Mouse (Mus musculus): ENCODE data around the gene Cryzl2. TPM values are rescaled to one million over a fixed set of nuclear protein-coding genes. Genes with fewer than 3 reads are reported as not detected.

The Cryzl2 gene
- polyA plus RNA-seq, 1 experiment from 2014 or later, result 10.9 TPM

DNA sequence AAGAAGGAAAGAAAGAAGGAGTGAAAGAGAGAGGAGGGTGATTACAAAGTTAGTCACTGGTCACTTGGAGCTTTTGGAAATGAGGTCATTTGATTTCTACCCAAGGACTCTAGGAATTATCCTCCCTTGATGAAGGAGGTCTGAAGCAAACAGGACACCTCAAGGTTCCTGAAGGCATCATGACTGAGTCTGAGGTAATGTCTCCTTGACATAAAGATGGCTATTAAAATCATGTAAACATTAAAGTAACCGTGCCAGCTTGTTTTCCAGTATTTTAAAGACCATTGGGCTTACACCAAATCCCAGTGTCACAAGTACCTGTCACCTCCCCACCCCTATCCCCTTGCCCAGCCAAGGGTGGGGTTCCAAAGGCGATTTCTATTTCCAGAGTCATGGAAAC, 20.1 kb upstream of the Cryzl2 start:
- no peak overlapping the region for H3K4me2 ChIP-seq
- H3K4me3 ChIP-seq (ENCODE audit: low read depth, low read length), result no peak overlapping the region
- H3K9ac ChIP-seq (ENCODE audit: low read depth, low read length), result no peak overlapping the region
- no peaks in the 10 kb centered on the region for H3K27me3 ChIP-seq (replicated peaks; ENCODE audit: control insufficient read depth, insufficient read depth, low read length)
- 86% methylated on average over 2 of the region's 2 CpGs for WGBS
- H3K4me1 ChIP-seq (replicated peaks; ENCODE audit: control insufficient read depth, insufficient read depth, low read length), result peaks cover 6% of the 10 kb centered on the region; the same call in 1 of the 2 replicates
- no peak overlapping the region for H3K27ac ChIP-seq (ENCODE audit: low read depth, low read length)
- H3K9me3 ChIP-seq (ENCODE audit: control insufficient read depth, low read length), result no peaks in the 10 kb centered on the region
- H3K36me3 ChIP-seq (ENCODE audit: control insufficient read depth, insufficient read depth, low read length), result no peaks in the 10 kb centered on the region
- ATAC-seq (replicated peaks; ENCODE audit: low FRiP score), result no peak
- DNase-seq (ENCODE audit: low spot score), result no peak

DNA sequence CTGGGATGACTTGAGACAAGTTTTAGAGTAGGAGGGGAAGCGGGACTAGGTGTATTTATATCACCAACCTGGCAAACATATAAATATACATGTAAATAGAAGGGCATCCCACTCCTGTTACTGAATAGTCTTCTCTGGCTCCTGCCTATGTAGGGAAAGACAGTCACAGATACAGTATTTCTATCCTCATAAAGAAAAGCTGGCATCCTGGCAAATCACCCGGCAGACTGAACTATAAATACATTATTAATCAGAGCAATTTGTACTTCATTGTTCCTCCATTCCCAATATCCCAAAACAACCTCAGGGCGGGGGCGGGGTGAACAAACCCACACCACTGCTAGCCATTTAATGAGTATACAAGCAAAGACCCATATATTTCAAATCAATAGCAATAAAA, 19.3 kb upstream of the Cryzl2 start:
- DNase-seq (ENCODE audit: low spot score), result no peak
- no peak overlapping the region for H3K9ac ChIP-seq (ENCODE audit: low read depth, low read length)
- H3K4me1 ChIP-seq (replicated peaks; ENCODE audit: control insufficient read depth, insufficient read depth, low read length), result peaks cover 14% of the 10 kb centered on the region; the same call in 1 of the 2 replicates
- H3K9me3 ChIP-seq (ENCODE audit: control insufficient read depth, low read length), result no peaks in the 10 kb centered on the region
- no peaks in the 10 kb centered on the region for H3K27me3 ChIP-seq (replicated peaks; ENCODE audit: control insufficient read depth, insufficient read depth, low read length)
- no peak overlapping the region for H3K27ac ChIP-seq (ENCODE audit: low read depth, low read length)
- ATAC-seq (replicated peaks; ENCODE audit: low FRiP score), result no peak
- H3K4me3 ChIP-seq (ENCODE audit: low read depth, low read length), result no peak overlapping the region
- H3K4me2 ChIP-seq, result no peak overlapping the region
- no peaks in the 10 kb centered on the region for H3K36me3 ChIP-seq (ENCODE audit: control insufficient read depth, insufficient read depth, low read length)
- 88% methylated on average over 4 of the region's 4 CpGs for WGBS

DNA sequence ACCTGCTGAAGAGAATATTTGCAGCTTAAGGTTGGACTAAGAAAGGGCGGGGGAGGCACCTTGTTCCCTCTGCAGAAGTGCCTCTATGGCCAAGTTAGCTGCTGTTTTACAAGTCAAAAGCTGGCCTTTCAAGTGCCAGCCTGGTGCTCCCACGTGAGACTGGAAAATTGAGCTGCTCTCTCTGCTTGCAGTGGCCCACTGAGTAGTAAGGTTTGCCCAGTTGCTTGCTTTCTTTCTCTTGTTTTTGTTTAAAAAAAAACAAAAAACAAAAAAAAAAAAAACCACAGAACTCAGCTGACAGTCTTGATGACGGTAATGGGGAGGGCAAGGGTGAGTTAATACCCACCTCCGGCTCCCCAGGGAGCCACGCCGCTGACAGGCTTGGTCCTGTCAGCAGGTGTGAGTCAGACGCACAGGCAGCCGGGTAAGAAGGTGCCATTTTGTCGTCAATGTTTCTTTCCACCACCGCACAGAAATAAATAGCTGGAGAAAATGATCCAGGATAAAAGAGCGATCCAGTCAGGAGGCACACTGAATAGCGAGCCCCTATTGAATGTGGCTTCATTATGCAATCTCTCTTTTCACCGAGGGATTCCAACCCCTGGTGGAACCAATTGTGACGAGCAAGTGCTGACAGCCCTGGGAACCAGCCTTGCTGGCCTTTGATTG, 18.3 kb upstream of the Cryzl2 start:
- ATAC-seq (replicated peaks; ENCODE audit: low FRiP score), result no peak
- no peak for DNase-seq (ENCODE audit: low spot score)

DNA sequence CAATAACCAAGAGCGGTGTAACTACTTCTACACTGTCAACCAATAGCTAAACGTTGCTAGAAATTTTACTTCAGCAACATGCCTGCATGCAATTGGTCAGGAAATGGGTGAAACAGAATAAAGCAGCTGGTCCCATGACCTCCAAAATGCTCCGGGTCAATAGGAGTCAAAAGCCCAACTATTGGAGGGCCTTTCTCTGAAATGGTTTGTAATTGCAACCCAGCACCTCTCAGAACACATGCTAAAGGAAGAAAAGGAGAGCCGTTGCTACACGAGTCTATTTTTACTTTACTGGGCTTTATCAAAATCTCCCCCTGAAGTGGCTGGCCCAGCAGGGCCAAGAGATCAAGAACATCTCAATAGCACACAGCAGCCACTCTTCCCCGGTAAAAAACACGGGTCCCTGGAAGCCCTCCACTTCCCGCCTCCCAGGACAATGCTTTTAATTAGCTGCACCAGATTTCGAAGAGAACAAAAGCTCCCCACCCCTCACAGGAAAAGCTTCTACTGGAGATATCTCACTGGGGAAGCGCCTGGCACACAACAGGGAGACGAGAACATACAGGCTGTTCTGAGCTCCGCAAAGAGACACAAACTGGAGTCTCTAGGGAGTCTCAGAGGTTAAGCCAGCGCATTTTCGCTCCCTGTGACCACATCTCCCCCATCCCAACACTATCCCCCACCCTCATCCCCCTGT, 15.2 kb upstream of the Cryzl2 start:
- WGBS, result 17% methylated on average over 14 of the region's 14 CpGs
- peaks cover 15% of the 10 kb centered on the region; the same call in 1 of the 2 replicates for H3K4me1 ChIP-seq (replicated peaks; ENCODE audit: control insufficient read depth, insufficient read depth, low read length)
- DNase-seq (ENCODE audit: low spot score) (no peak), ATAC-seq (replicated peaks; ENCODE audit: low FRiP score) (peak; percentile 33; the same call in 1 of the 2 replicates)
- peak overlapping the region; percentile 29; the same call in 1 of the 2 replicates for H3K4me3 ChIP-seq (ENCODE audit: low read depth, low read length)
- H3K27ac ChIP-seq (ENCODE audit: low read depth, low read length), result no peak overlapping the region; the same call in 1 of the 2 replicates
- no peaks in the 10 kb centered on the region for H3K27me3 ChIP-seq (replicated peaks; ENCODE audit: control insufficient read depth, insufficient read depth, low read length)
- H3K9me3 ChIP-seq (ENCODE audit: control insufficient read depth, low read length), result no peaks in the 10 kb centered on the region
- H3K9ac ChIP-seq (ENCODE audit: low read depth, low read length), result no peak overlapping the region
- H3K4me2 ChIP-seq, result peak overlapping the region; percentile 57
- no peaks in the 10 kb centered on the region for H3K36me3 ChIP-seq (ENCODE audit: control insufficient read depth, insufficient read depth, low read length)

More for the DNA sequence above, 18.3 kb upstream of the Cryzl2 start:
- 22% methylated on average over 14 of the region's 14 CpGs for WGBS
- Histone ChIP-seq H3K4me1 (replicated peaks; ENCODE audit: control insufficient read depth, insufficient read depth, low read length) (peaks cover 15% of the 10 kb centered on the region; the same call in 1 of the 2 replicates), H3K36me3 (ENCODE audit: control insufficient read depth, insufficient read depth, low read length) (no peaks in the 10 kb centered on the region), H3K9me3 (ENCODE audit: control insufficient read depth, low read length) (no peaks in the 10 kb centered on the region), H3K4me2 (peak overlapping the region; percentile 34), H3K27me3 (replicated peaks; ENCODE audit: control insufficient read depth, insufficient read depth, low read length) (no peaks in the 10 kb centered on the region), H3K27ac (ENCODE audit: low read depth, low read length) (no peak overlapping the region), H3K9ac (ENCODE audit: low read depth, low read length) (no peak overlapping the region), H3K4me3 (ENCODE audit: low read depth, low read length) (no peak overlapping the region)

DNA sequence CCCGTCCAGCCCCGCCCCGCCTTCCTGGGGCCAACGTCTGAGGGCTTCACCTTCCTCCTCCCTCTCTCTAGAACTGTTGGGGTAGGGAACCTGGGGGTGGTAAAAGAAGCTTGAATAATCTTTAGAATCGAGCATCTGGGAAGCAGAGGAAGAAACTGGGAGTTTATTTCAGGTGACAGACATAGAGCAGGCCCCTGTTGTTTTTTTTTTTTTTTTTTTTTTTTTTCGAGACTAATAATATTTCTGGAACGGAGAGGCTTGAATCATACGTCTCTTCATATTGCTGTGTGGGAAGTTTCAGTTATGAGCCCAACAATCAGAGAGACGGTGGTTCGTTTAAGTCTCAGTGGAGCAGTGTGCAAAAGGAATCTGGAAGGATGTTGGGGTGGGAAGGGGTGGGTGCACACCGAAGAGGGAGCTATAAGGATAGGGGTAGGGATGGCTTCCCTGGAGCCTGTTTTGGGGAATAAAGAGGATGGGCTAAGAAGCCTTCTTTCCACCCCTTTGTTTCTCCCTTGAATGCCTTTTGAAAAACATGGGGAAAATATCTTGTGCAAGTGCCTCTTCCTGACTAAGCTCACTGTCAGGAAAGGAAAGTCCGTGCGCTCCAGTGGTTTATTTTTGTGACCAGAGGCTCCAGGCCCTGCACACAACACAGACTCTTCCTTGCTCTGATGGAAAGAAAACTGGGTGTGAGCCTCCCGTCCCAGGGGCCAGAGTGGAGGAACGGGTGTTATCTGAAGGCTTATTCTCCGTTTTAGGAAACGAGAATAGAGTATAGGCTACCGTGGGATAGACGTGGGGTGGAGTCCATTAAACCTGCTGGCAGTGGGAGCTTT, 14.4 kb upstream of the Cryzl2 start:
- DNase-seq (ENCODE audit: low spot score), result no peak
- H3K9ac ChIP-seq (ENCODE audit: low read depth, low read length), result no peak overlapping the region
- H3K27ac ChIP-seq (ENCODE audit: low read depth, low read length), result no peak overlapping the region

DNA sequence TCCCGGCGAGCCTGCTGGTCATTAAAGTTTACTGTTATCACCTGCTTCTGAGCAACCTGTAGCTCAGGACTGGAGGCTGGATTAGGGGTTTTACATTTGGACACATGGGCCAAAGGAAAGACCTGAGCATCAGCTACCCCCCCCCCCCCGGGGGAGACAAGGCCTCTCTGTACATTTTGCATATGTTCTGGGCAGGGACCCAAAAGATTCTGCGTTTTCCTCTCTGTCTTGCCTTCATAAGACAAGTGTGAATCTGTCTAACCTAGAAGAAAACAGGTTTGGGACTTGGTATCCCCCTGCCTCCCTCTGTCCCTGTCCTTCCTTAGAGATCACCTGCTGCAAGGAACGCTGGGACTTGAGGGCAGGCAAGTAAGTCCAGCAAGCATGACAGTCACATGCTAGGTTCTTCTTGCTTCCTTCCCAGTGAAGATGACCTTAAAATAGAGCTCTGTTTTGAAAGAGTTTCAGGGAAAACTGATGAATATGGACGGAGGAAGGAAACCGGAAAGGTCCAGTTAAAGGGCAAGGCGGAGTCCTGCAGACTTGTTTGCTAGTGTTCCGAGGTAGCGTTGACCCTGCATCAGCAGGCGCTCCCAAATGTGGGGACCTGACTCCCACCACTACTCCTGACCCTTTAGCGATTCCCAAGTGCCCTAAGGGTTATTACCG, 13.6 kb upstream of the Cryzl2 start:
- H3K4me3 ChIP-seq (ENCODE audit: low read depth, low read length), result no peak overlapping the region
- DNase-seq (ENCODE audit: low spot score) (no peak), ATAC-seq (replicated peaks; ENCODE audit: low FRiP score) (no peak)
- H3K4me1 ChIP-seq (replicated peaks; ENCODE audit: control insufficient read depth, insufficient read depth, low read length), result peaks cover 21% of the 10 kb centered on the region
- no peak overlapping the region for H3K9ac ChIP-seq (ENCODE audit: low read depth, low read length)
- H3K27me3 ChIP-seq (replicated peaks; ENCODE audit: control insufficient read depth, insufficient read depth, low read length), result no peaks in the 10 kb centered on the region
- no peaks in the 10 kb centered on the region for H3K36me3 ChIP-seq (ENCODE audit: control insufficient read depth, insufficient read depth, low read length)
- H3K27ac ChIP-seq (ENCODE audit: low read depth, low read length), result no peak overlapping the region
- H3K4me2 ChIP-seq, result no peak overlapping the region
- WGBS, result 63% methylated on average over 13 of the region's 13 CpGs
- H3K9me3 ChIP-seq (ENCODE audit: control insufficient read depth, low read length), result no peaks in the 10 kb centered on the region

More for the DNA sequence above, 14.4 kb upstream of the Cryzl2 start:
- Histone ChIP-seq H3K4me1 (replicated peaks; ENCODE audit: control insufficient read depth, insufficient read depth, low read length) (peaks cover 15% of the 10 kb centered on the region; the same call in 1 of the 2 replicates), H3K4me3 (ENCODE audit: low read depth, low read length) (peak overlapping the region; percentile 29; the same call in 1 of the 2 replicates), H3K27me3 (replicated peaks; ENCODE audit: control insufficient read depth, insufficient read depth, low read length) (no peaks in the 10 kb centered on the region), H3K9me3 (ENCODE audit: control insufficient read depth, low read length) (no peaks in the 10 kb centered on the region), H3K4me2 (peak overlapping the region; percentile 57), H3K36me3 (ENCODE audit: control insufficient read depth, insufficient read depth, low read length) (no peaks in the 10 kb centered on the region)
- WGBS, result 26% methylated on average over 19 of the region's 19 CpGs
- peak; percentile 27; the same call in 1 of the 2 replicates for ATAC-seq (replicated peaks; ENCODE audit: low FRiP score)

DNA sequence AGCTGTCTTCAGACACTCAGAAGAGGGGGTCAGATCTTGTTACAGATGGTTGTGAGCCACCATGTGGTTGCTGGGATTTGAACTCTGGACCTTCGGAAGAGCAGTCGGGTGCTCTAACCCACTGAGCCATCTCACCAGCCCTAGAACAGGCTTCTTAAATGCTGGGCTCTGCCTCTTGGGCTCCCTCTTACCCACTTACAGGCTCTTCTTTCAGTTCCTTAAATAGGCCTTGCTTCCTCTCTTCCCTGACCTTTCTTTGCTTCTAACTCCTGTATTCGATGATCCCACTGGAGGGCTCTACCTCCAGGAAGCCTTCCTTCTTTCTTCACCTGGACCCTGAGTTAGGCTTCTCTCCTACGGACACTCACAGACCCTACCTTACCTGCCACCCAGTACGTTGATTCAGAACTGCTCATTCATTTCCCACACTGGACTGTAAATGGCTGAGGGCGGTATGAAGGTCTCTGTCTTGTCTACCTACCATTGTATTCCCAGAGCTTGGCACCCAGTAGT, 12.9 kb upstream of the Cryzl2 start:
- Histone ChIP-seq H3K4me1 (replicated peaks; ENCODE audit: control insufficient read depth, insufficient read depth, low read length) (peaks cover 26% of the 10 kb centered on the region), H3K9me3 (ENCODE audit: control insufficient read depth, low read length) (no peaks in the 10 kb centered on the region), H3K4me3 (ENCODE audit: low read depth, low read length) (no peak overlapping the region), H3K27ac (ENCODE audit: low read depth, low read length) (no peak overlapping the region), H3K9ac (ENCODE audit: low read depth, low read length) (no peak overlapping the region), H3K4me2 (no peak overlapping the region), H3K27me3 (replicated peaks; ENCODE audit: control insufficient read depth, insufficient read depth, low read length) (no peaks in the 10 kb centered on the region), H3K36me3 (ENCODE audit: control insufficient read depth, insufficient read depth, low read length) (no peaks in the 10 kb centered on the region)
- 79% methylated on average over 6 of the region's 6 CpGs for WGBS
- no peak for ATAC-seq (replicated peaks; ENCODE audit: low FRiP score)
- DNase-seq (ENCODE audit: low spot score), result no peak

DNA sequence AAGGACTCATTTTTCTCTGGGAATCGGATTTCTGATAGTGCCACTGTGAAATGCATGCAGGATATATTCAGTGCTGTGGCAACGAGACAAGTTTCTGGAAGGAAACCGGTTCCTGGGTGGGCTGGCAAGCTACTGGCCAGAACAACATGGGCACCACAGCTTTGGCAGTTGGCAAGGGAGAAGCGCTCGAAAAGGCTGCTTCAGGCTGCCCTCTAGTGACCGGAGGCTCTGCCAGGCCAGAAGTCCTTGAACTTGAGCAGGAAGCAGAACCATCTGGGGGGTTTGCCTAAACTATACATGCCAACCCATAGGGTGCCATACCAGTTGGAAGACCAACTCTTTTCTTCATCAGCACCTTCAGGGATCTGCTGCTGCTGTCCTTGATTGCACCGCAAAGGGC, 12.1 kb upstream of the Cryzl2 start:
- no peaks in the 10 kb centered on the region for H3K36me3 ChIP-seq (ENCODE audit: control insufficient read depth, insufficient read depth, low read length)
- H3K27ac ChIP-seq (ENCODE audit: low read depth, low read length), result no peak overlapping the region
- ATAC-seq (replicated peaks; ENCODE audit: low FRiP score) (no peak), DNase-seq (ENCODE audit: low spot score) (no peak)
- peaks cover 29% of the 10 kb centered on the region for H3K4me1 ChIP-seq (replicated peaks; ENCODE audit: control insufficient read depth, insufficient read depth, low read length)
- no peak overlapping the region for H3K4me3 ChIP-seq (ENCODE audit: low read depth, low read length)
- no peak overlapping the region for H3K9ac ChIP-seq (ENCODE audit: low read depth, low read length)
- no peaks in the 10 kb centered on the region for H3K9me3 ChIP-seq (ENCODE audit: control insufficient read depth, low read length)
- H3K4me2 ChIP-seq, result no peak overlapping the region
- 61% methylated on average over 7 of the region's 7 CpGs for WGBS
- no peaks in the 10 kb centered on the region for H3K27me3 ChIP-seq (replicated peaks; ENCODE audit: control insufficient read depth, insufficient read depth, low read length)

Data from liver, embryonic 11.5 days (tissue).